Mouse (Mus musculus) thymus, adult 2 months (tissue): ENCODE results near the gene Pnpla8. TPM values are rescaled to one million over a fixed set of nuclear protein-coding genes. Genes with fewer than 3 reads are reported as not detected.

Experiments
- DNase-seq: peaks from one replicate; pipeline ENCODE4 v3.0.0; 2021
- H3K27ac ChIP-seq: fragments of 200-500 bp; 2 replicates; pipeline ENCODE4 v1.5.1; 2012; ENCODE audit warnings: low read length, control low read depth; ENCODE audit not compliant: control insufficient read depth, insufficient read depth
- H3K27me3 ChIP-seq: fragments of 200-500 bp; 2 replicates; pipeline ENCODE4 v1.6.1; 2012; ENCODE audit warnings: mild to moderate bottlenecking, low read length, moderate library complexity, mixed read lengths; ENCODE audit not compliant: control insufficient read depth, insufficient read depth
- H3K36me3 ChIP-seq: fragments of 200-500 bp; 2 replicates; pipeline ENCODE4 v1.6.1; 2012; ENCODE audit warnings: mild to moderate bottlenecking, low read length, moderate library complexity; ENCODE audit not compliant: control insufficient read depth, insufficient read depth
- H3K4me1 ChIP-seq: fragments of 200-500 bp; replicated peaks from 2 replicates; pipeline ENCODE4 v1.6.1; 2012; ENCODE audit warnings: low read length; ENCODE audit not compliant: control insufficient read depth, insufficient read depth
- H3K4me3 ChIP-seq: fragments of 200-500 bp; 2 replicates; pipeline ENCODE4 v1.5.1; 2012; ENCODE audit warnings: mild to moderate bottlenecking, low read length, control low read depth, moderate library complexity; ENCODE audit not compliant: control insufficient read depth, insufficient read depth
- CTCF ChIP-seq: fragments of 200-500 bp; IDR thresholded peaks from 2 replicates; pipeline ENCODE4 v1.5.1; 2012; ENCODE audit warnings: mild to moderate bottlenecking, control low read depth, low read length, moderate library complexity, borderline replicate concordance; ENCODE audit not compliant: control insufficient read depth, poor library complexity, insufficient read depth; ENCODE audit errors: extremely low read depth
- POLR2A ChIP-seq: fragments of 200-500 bp; IDR thresholded peaks from 2 replicates; pipeline ENCODE4 v1.6.1; 2012; ENCODE audit warnings: mild to moderate bottlenecking, low read length, control low read depth, moderate library complexity; ENCODE audit not compliant: control insufficient read depth, poor library complexity, insufficient read depth; ENCODE audit errors: extremely low read depth
- WGBS: fragments of 180-500 bp; shearing (Covaris S2); methylation state at CpG from one replicate; pipeline ENCODE4 v1.1.7; 2018; 5-methylcytosine and 5-hydroxymethylcytosine counted together
- polyA plus RNA-seq: library from polyadenylated mRNA; depleted of rRNA; stranded (reverse); fragments of >200 nt; gene quantifications from 2 replicates; pipeline ENCODE4 v1.2.3, GENCODE M21; 2012

The Pnpla8 gene
- polyA plus RNA-seq, 1 experiment = 10.5 TPM

DNA sequence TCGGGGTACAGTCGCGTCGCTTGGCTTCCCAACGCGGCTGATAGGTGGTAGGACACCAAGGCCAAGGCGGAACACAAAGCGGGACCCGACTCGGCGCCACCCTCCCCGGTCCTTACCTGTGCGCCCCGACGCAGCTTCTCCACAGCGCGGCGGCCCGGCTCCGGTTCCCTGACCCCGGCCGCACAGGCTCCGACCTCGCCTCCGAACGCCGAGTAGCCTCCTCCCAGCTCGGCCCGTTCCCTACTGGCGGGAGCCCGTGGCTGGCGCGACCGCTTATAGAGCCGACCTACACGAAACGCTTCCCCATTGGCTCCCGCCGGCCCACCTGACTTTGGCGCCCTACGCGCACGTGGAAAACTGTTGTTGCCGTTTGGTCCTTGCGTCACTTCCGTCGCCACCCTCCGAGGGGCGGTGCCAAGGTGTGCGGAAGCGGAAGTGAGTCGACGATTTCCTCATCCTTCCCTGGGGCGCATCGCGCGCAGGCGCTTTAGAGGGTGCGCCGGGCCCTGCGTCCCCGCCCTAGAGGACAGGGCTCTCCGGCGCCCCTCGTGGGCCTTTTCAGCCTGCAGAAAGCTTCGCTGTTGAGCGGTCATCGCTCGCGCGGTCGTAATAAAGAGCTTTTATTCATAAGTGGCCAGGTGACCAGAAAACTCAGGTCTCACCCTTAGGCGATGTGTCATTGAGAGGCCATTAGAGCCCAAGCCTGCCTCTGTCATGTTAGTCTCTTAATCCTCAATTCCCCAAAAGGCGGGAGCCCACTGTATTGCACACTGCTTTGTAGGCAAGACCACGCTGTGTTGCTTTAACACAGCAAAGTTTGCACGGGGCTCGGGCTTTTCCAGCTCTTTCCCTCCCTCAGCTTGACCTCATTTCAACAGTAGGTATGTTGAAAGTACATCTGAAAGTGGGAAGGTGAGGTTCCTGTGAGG lies 11.1 kb upstream of the Pnpla8 start, which contains the start of gene Dnajb9:
TSS of gene Dnajb9 (minus strand) at position 503 of the 929 bp plus-strand sequence.
- WGBS = 2% methylated on average over 77 of the region's 77 CpGs
- TF ChIP-seq POLR2A = peak; percentile 98
- TF ChIP-seq CTCF = peak; percentile 84
- peak within 1 kb of the TSS; percentile 68 for H3K4me3 ChIP-seq
- 0 out of 2 replicates have a peak, but pooled peaks cover 3% of the 10 kb centered on the region for H3K36me3 ChIP-seq
- DNase-seq = peak; percentile 99
- no peaks in the 10 kb centered on the region for H3K27me3 ChIP-seq
- 0 out of 2 replicates have a peak, but pooled peaks cover 2% of the 10 kb centered on the region for H3K4me1 ChIP-seq
- H3K27ac ChIP-seq = peak within 1 kb of the TSS; percentile 3; the same call in 1 of the 2 replicates

- no peak overlapping the region for H3K27ac ChIP-seq
- H3K27me3 ChIP-seq = no peaks in the 10 kb centered on the region
- TF ChIP-seq POLR2A = no peak
- 0 out of 2 replicates have a peak, but pooled peaks cover 2% of the 10 kb centered on the region for H3K4me1 ChIP-seq
- no peaks in the 10 kb centered on the region for H3K36me3 ChIP-seq
- no peak overlapping the region for H3K4me3 ChIP-seq
- 95% methylated on average over 3 of the region's 3 CpGs for WGBS
- DNase-seq = no peak
These were observed 9.6 kb upstream of the Pnpla8 start for GRCm38 (mm10) chr12:44211555-44211954.

GRCm38 (mm10) chr12:44221651-44222356 lies 634 bp downstream of the Pnpla8 start:
- H3K27ac ChIP-seq = no peak overlapping the region
- WGBS = 6% methylated on average over 87 of the region's 89 CpGs

DNA sequence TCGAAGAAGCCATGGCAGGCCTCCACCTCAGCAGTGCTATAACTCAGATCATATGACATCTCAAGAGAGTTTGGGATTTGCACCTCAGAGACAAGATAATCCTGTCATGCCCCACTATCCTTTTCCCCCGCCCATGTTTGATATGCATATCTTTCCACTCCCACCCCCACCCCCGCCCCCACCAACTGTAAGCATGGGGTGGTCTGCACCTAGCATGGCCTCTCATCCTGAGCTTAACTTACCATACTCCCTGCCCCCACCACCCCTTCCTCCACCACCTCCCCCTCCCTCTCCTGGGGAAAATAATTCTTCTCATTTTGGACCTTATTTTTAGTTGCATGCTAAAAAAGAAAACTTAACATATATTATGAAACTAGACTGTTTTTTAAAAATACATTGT lies 1.9 kb downstream of the Pnpla8 start:
- peaks cover 7% of the 10 kb centered on the region; the same call in 1 of the 2 replicates for H3K4me1 ChIP-seq
- no peaks in the 10 kb centered on the region for H3K36me3 ChIP-seq
- no peak for TF ChIP-seq CTCF
- no peak for TF ChIP-seq POLR2A
- H3K27ac ChIP-seq = no peak overlapping the region
- H3K4me3 ChIP-seq = no peak overlapping the region
- no peak for DNase-seq
- WGBS = 94% methylated on average over 3 of the region's 3 CpGs
- peaks cover 7% of the 10 kb centered on the region; the same call in 1 of the 2 replicates for H3K27me3 ChIP-seq

More at GRCm38 (mm10) chr12:44221651-44222356, 634 bp downstream of the Pnpla8 start:
- H3K36me3 ChIP-seq = no peaks in the 10 kb centered on the region
- TF ChIP-seq POLR2A (no peak), CTCF (no peak)
- DNase-seq = no peak
- peak overlapping the region; percentile 36 for H3K4me3 ChIP-seq
- peaks cover 7% of the 10 kb centered on the region; the same call in 1 of the 2 replicates for H3K4me1 ChIP-seq
- H3K27me3 ChIP-seq = peaks cover 7% of the 10 kb centered on the region; the same call in 1 of the 2 replicates

- H3K27ac ChIP-seq = no peak overlapping the region
- 45% methylated on average over 3 of the region's 3 CpGs for WGBS
- no peaks in the 10 kb centered on the region for H3K36me3 ChIP-seq
- H3K27me3 ChIP-seq = peaks cover 7% of the 10 kb centered on the region; the same call in 1 of the 2 replicates
- DNase-seq = no peak
- peaks cover 7% of the 10 kb centered on the region; the same call in 1 of the 2 replicates for H3K4me1 ChIP-seq
- no peak for TF ChIP-seq POLR2A
- no peak for TF ChIP-seq CTCF
- no peak overlapping the region for H3K4me3 ChIP-seq
These were observed 3.5 kb downstream of the Pnpla8 start for GRCm38 (mm10) chr12:44224650-44225049.

GRCm38 (mm10) chr12:44241090-44241489 lies 19.9 kb downstream of the Pnpla8 start:
- no peak overlapping the region for H3K27ac ChIP-seq
- no peak for TF ChIP-seq CTCF
- no peak for TF ChIP-seq POLR2A
- no peaks in the 10 kb centered on the region for H3K4me1 ChIP-seq
- no peaks in the 10 kb centered on the region for H3K27me3 ChIP-seq
- WGBS = 84% methylated on average over 7 of the region's 7 CpGs
- no peak for DNase-seq
- H3K36me3 ChIP-seq = no peaks in the 10 kb centered on the region
- no peak overlapping the region for H3K4me3 ChIP-seq
